Mouse (Mus musculus) midbrain, embryonic 10.5 days (tissue): ENCODE measurements around the gene Scaf1. TPM values are rescaled to one million over a fixed set of nuclear protein-coding genes. Genes with fewer than 3 reads are reported as not detected.

Experiments
- DNase-seq: peaks from one replicate; pipeline ENCODE4 v3.0.0-alpha.2; 2017; ENCODE audit warnings: low spot score
- H3K27ac ChIP-seq: fragments of 300-500 bp; sonication (generic); replicated peaks from 2 replicates; pipeline ENCODE4 v1.5.1; 2016; ENCODE audit warnings: mild to moderate bottlenecking
- H3K27me3 ChIP-seq: fragments of 300-500 bp; sonication (generic); 2 replicates; pipeline ENCODE4 v1.6.1; 2016; ENCODE audit warnings: low read depth, mild to moderate bottlenecking; ENCODE audit not compliant: poor library complexity, severe bottlenecking
- H3K36me3 ChIP-seq: fragments of 300-500 bp; sonication (generic); 2 replicates; pipeline ENCODE4 v1.6.1; 2016; ENCODE audit warnings: mild to moderate bottlenecking, moderate library complexity
- H3K4me1 ChIP-seq: fragments of 300-500 bp; sonication (generic); 2 replicates; pipeline ENCODE4 v1.6.1; 2016
- H3K4me3 ChIP-seq: fragments of 300-500 bp; sonication (generic); 2 replicates; pipeline ENCODE4 v1.5.1; 2016; ENCODE audit warnings: mild to moderate bottlenecking, moderate library complexity
- H3K9me3 ChIP-seq: fragments of 300-500 bp; sonication (generic); replicated peaks from 2 replicates; pipeline ENCODE4 v1.6.1; 2016; ENCODE audit warnings: mild to moderate bottlenecking
- WGBS: fragments of 180-500 bp; shearing (Covaris S2); methylation state at CpG from one replicate; pipeline ENCODE4 v1.1.7; 2016; 5-methylcytosine and 5-hydroxymethylcytosine counted together
- polyA plus RNA-seq: library from polyadenylated mRNA; unstranded; fragments of >200 nt; fragmentation: Nextera tagmentation; extraction: Ambion mirVana; gene quantifications from 2 replicates; pipeline ENCODE4 v1.2.1, GENCODE M21; 2016

The Scaf1 gene
- polyA plus RNA-seq = 39.6 and 44.8 TPM in 2 replicates

- Histone ChIP-seq H3K27me3 (peaks cover 24% of the 10 kb centered on the region), H3K27ac (peak within 1 kb of the TSS; percentile 89), H3K4me1 (peaks cover 52% of the 10 kb centered on the region), H3K9me3 (no peaks in the 10 kb centered on the region), H3K36me3 (peaks cover 30% of the 10 kb centered on the region), H3K4me3 (peak within 1 kb of the TSS; percentile 72)
- WGBS = under 1% methylated on average over 69 of the region's 69 CpGs
- peak; percentile 100 for DNase-seq
Measured at GRCm38 (mm10) chr7:45015957-45016612, at the start of gene Scaf1. Gene Scaf1 (minus strand): TSS chr7:45016363.

GRCm38 (mm10) chr7:45062239-45062835 is 46.2 kb upstream of the Scaf1 start, which contains the start of the genes Nosip and Prrg2:
Gene Nosip (plus strand): TSS chr7:45062429.
Gene Prrg2 (minus strand): TSS chr7:45062677.
- peak within 1 kb of the TSS; percentile 70 for H3K4me3 ChIP-seq
- H3K4me1 ChIP-seq = peaks cover 43% of the 10 kb centered on the region
- H3K36me3 ChIP-seq = no peaks in the 10 kb centered on the region
- WGBS = under 1% methylated on average over 31 of the region's 31 CpGs
- DNase-seq = peak; percentile 96
- H3K27me3 ChIP-seq = no peaks in the 10 kb centered on the region
- peak within 1 kb of the TSS; percentile 88 for H3K27ac ChIP-seq
- no peaks in the 10 kb centered on the region for H3K9me3 ChIP-seq

- WGBS = 20% methylated on average over 11 of the region's 11 CpGs
- peak overlapping the region; percentile 70 for H3K4me3 ChIP-seq
- no peaks in the 10 kb centered on the region for H3K36me3 ChIP-seq
- no peak for DNase-seq
- peaks cover 46% of the 10 kb centered on the region for H3K4me1 ChIP-seq
- H3K27me3 ChIP-seq = no peaks in the 10 kb centered on the region
- no peaks in the 10 kb centered on the region for H3K9me3 ChIP-seq
- peak overlapping the region; percentile 88 for H3K27ac ChIP-seq
Measured at GRCm38 (mm10) chr7:45061532-45062075, 45.4 kb upstream of the Scaf1 start.

- peak overlapping the region; percentile 18; the same call in 1 of the 2 replicates for H3K4me3 ChIP-seq
- no peaks in the 10 kb centered on the region for H3K9me3 ChIP-seq
- no peak overlapping the region for H3K27ac ChIP-seq
- H3K4me1 ChIP-seq = peaks cover 47% of the 10 kb centered on the region
- no peaks in the 10 kb centered on the region for H3K27me3 ChIP-seq
- no peak for DNase-seq
- no peaks in the 10 kb centered on the region for H3K36me3 ChIP-seq
- 94% methylated on average over 6 of the region's 6 CpGs for WGBS
Measured at GRCm38 (mm10) chr7:45060632-45061122, 44.5 kb upstream of the Scaf1 start.

GRCm38 (mm10) chr7:45058607-45059571 is 42.7 kb upstream of the Scaf1 start:
- DNase-seq = no peak
- 73% methylated on average over 10 of the region's 10 CpGs for WGBS
- peaks cover 55% of the 10 kb centered on the region for H3K4me1 ChIP-seq
- H3K27me3 ChIP-seq = no peaks in the 10 kb centered on the region
- no peaks in the 10 kb centered on the region for H3K9me3 ChIP-seq
- peak overlapping the region; percentile 67 for H3K27ac ChIP-seq
- H3K36me3 ChIP-seq = no peaks in the 10 kb centered on the region
- peak overlapping the region; percentile 27 for H3K4me3 ChIP-seq

- Histone ChIP-seq H3K27ac (no peak overlapping the region), H3K27me3 (no peaks in the 10 kb centered on the region), H3K4me1 (peaks cover 52% of the 10 kb centered on the region)
Measured at GRCm38 (mm10) chr7:45056972-45057348, 40.8 kb upstream of the Scaf1 start.

GRCm38 (mm10) chr7:45056329-45056971 is 40.3 kb upstream of the Scaf1 start:
- WGBS = 68% methylated on average over 14 of the region's 14 CpGs
- Histone ChIP-seq H3K4me1 (peaks cover 52% of the 10 kb centered on the region), H3K9me3 (no peaks in the 10 kb centered on the region), H3K27me3 (no peaks in the 10 kb centered on the region), H3K36me3 (no peaks in the 10 kb centered on the region), H3K4me3 (0 out of 2 replicates have a peak overlapping the region, but pooled peaks have one; percentile 1), H3K27ac (no peak overlapping the region)
- no peak for DNase-seq

More at GRCm38 (mm10) chr7:45056972-45057348, 40.8 kb upstream of the Scaf1 start:
- Histone ChIP-seq H3K4me3 (0 out of 2 replicates have a peak overlapping the region, but pooled peaks have one; percentile 1), H3K36me3 (no peaks in the 10 kb centered on the region), H3K9me3 (no peaks in the 10 kb centered on the region)
- DNase-seq = no peak

GRCm38 (mm10) chr7:45053931-45054510 is 37.9 kb upstream of the Scaf1 start:
- Histone ChIP-seq H3K4me1 (peaks cover 54% of the 10 kb centered on the region), H3K9me3 (no peaks in the 10 kb centered on the region), H3K27ac (peak overlapping the region; percentile 100), H3K27me3 (no peaks in the 10 kb centered on the region), H3K36me3 (peaks cover 21% of the 10 kb centered on the region), H3K4me3 (peak overlapping the region; percentile 98)
- DNase-seq = peak; percentile 97
- under 1% methylated on average over 33 of the region's 33 CpGs for WGBS

- DNase-seq = peak; percentile 86
Measured at GRCm38 (mm10) chr7:45053117-45053930, 37.2 kb upstream of the Scaf1 start.

GRCm38 (mm10) chr7:45052862-45053116 is 36.6 kb upstream of the Scaf1 start, which contains the start of gene Prr12:
Gene Prr12 (minus strand): TSS chr7:45052881.
- no peak for DNase-seq
- peaks cover 34% of the 10 kb centered on the region for H3K36me3 ChIP-seq
- peaks cover 50% of the 10 kb centered on the region for H3K4me1 ChIP-seq
- H3K27me3 ChIP-seq = no peaks in the 10 kb centered on the region
- H3K4me3 ChIP-seq = peak within 1 kb of the TSS; percentile 98
- peak within 1 kb of the TSS; percentile 100 for H3K27ac ChIP-seq
- H3K9me3 ChIP-seq = no peaks in the 10 kb centered on the region
- 0% methylated on average over 15 of the region's 18 CpGs for WGBS

More at GRCm38 (mm10) chr7:45053117-45053930, 37.2 kb upstream of the Scaf1 start:
- under 1% methylated on average over 52 of the region's 59 CpGs for WGBS
- no peaks in the 10 kb centered on the region for H3K27me3 ChIP-seq
- H3K4me3 ChIP-seq = peak overlapping the region; percentile 98
- H3K27ac ChIP-seq = peak overlapping the region; percentile 100
- H3K36me3 ChIP-seq = peaks cover 28% of the 10 kb centered on the region
- H3K9me3 ChIP-seq = no peaks in the 10 kb centered on the region
- H3K4me1 ChIP-seq = peaks cover 50% of the 10 kb centered on the region
